Mouse (Mus musculus) lung, postnatal 10 days (tissue): ENCODE results near the gene Noxo1.
A peak's percentile ranks its signal among the peaks of the same experiment; 100 is the strongest.
"Not testable (repeated sequence)": the region's sequence is repeated elsewhere in the genome, so short reads cannot be mapped to it uniquely, and the experiment has no call there.

ENCODE experiments used
- DNase-seq: peaks from one replicate; pipeline ENCODE4 v3.0.0; 2021

Noxo1 gene

DNA sequence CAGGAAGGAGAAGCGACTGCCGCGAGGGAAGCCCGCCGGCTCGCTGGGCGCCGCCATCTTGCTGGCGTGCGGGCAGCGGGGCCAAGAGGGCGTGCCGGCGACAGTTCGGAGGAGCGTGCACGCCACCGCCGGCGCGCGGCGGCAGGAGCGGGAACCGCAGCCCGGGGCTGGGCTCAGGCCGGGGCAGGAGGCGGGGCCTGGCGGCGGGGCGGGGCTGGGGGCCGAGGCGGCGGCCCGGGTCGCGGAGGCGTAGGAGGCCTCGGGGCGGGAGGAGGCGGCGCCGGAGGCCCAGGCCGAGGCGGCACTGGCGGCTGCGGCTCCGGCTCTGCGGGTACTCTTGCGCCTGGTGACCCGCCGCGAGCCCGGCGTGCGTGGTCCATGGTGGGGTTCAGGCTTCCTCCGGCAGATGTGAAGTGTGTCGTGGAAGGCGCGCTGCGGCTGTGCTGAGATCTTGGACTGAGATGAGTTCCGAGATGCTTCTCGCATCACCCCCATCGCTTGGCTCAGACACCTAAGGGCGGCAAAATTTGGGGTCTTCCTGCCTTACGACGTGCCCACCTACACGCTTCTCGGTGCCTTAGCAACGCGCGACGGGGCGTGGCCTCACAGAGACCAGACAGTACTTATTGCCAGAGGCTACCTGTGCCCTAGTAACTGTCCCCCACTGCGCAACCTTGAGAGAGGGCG is at the start of gene Noxo1, which contains the start of gene Gfer:
Gene Noxo1 (plus strand): TSS at position 224 of the 687 bp plus-strand sequence.
Gene Gfer (minus strand): TSS at position 146 of the 687 bp plus-strand sequence.
- DNase-seq = peak; percentile 91

DNA sequence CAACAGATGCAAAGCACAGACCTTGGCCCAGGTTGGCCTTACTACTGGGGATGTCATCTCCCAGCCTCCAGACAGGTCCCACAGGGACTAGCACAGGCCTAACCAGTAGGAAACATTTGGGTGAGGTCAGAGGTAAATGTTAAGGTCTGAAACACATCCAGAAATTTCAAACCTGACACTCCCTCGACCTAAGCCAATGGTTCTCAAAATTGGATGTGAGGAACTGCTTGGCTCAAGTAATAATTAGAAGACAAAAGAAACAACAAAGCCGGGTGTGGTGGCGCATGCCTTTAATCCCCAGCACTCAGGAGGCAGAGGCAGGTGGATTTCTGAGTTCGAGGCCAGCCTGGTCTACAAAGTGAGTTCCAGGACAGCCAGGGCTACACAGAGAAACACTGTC is 49.7 kb upstream of the Noxo1 start:
- no peak for DNase-seq

- DNase-seq = peak; percentile 46
Measured at GRCm38 (mm10) chr17:24647493-24647892, 48.5 kb upstream of the Noxo1 start.

DNA sequence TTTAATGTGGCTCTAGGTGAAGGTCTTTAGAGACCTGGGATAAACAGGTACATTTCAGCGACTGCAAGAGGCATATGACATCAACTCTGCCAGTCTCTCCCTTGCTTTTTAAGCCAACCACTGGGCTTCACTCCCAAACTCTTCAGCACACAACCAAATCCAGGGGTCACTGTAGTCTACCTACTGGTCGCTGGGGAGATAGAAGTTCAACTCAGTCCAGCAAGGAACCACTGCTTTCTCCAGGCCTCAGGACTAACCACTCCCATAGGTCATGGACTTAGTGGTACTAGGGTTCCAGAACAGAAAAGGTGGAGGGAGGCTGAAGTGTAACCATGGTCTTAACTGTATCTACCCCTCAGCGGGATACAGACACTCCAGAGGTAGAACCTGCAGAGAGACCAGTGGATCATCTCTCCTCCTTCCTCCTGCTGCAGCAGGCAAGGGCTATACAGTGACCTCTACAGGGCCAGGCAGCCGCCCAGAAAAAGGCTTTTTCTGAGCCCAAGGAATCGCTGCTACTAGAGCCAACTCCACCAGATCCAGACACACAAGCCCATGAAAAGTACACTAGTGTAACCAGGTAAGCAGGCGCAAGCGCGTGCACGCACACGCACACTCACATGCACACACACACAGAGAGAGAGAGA is 47.2 kb upstream of the Noxo1 start:
- DNase-seq = no peak

DNA sequence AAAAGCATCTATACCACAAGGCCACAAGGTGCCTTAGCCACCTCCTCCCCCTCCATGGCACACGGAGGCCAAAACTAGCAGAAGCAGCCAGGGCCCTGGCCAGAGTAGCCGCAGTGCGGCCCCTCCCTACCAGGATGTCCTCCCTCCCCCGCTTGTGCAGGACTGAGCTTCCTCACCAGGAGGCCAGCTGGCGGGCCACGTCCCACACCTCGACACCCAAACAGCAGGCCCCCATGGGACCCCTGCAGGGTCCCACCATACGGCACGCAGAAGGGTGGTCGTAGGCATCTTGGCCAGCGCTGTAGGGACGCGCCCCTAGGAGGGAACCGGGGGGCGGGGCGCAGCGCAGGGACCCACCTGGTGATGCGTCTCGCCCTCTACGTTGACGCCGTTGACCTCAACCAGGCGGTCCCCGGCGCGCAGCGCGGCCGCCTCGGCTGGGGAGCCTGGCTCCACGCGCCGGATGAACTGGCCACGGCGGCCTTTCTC is 46.4 kb upstream of the Noxo1 start:
- DNase-seq = peak; percentile 83

DNA sequence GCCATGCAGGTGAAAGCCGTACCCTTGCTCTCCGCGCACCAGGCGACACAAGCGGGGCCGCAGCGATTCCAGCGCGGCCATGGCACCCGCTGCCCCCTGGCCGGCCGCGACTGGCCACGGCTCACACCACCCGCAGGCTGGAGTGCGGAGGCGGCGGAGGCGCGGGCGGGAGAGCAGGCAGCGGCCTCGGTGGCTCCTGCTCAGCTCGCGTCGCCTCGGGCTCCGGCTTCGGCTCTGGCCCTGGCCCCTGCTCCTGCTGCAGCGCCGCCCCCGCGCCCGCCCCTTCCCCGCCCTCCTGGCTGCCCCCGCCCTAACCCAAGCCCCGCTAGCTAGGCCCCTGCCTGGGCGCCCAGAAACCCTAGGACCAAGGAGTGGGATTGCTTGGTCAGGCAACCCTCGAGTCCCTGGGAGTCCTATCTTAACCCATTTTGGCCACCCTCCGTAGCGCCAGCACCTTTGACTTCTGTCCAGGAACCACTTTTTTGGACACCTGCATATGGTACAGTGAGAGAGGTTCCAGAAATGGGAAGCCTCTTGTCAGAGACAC is 45.9 kb upstream of the Noxo1 start, which contains the start of gene Slc9a3r2:
Gene Slc9a3r2 (minus strand): TSS at position 258 of the 547 bp plus-strand sequence.
- peak; percentile 60 for DNase-seq

DNA sequence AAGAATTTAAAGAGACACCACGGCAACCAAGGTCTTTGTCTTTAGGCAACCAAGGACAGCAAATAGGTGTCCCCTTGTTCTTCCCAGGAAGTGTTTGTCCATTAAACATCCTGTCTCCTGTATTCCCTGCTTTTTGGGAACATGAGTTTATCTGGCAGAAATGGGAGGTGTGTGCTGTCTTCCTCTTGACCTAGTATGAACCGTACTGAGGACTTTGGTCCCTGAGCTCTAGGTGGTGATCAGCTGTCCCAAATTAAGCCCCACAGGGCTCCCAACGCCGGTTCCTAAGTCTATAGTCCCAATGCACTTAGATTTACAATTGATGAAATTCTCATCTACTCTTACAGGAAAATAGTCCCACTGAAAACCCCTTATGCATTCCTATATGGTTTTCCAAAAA is 45.3 kb upstream of the Noxo1 start:
- no peak for DNase-seq

DNA sequence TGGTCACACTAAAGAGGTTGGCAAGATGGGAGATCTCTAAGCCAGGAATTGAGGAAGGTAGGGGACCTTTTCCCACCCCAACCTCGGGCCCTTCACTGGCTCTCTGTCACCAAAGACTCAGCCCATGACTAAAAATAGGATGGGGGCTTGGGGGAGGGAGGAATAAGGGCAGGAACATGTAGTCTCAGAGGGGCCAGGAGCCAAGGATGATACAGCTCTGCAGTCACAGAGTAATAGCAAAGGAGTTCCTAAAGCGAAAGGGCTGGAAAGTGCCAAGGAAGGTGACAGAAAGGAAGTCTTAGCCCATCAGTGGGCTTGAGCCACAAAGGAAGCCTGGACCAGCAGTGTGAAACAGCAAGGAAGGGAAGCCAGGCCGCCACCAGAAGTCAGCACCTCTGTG is 44.2 kb upstream of the Noxo1 start:
- no peak for DNase-seq

DNA sequence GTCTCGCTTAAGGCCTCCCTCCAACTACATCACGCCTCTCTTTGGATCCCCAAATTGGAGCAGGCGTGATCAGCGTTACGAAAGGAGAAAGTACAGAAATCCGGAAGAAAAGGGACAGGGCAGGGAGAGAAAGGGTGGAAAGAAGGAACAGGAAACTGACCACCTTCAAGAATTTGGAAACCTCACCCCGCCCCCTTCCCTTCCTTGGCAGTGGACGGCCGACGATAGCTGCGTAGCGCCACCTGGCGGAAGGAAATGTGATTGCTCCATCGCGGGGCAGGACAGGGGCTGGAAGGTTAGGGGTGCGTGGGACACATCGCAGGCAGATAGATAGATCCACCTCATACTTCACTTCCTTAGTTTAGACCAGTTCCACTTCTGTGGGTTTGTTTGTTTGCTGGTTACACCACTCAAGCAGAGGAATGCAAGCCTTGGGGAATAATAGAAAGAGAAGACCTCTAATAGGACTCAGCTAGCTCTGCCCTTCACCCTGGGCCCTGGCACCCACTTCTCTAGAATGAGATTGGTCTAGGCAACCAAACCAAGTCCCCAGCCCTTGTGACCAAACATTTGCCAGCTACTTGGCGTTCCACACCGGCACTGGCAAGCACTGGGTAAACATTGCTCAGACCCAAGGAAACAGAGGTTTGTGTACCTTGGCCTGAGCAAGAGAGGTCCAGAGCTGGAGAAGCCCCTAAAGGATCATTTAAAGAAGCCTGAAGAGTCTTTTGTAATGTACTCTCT is 41.9 kb upstream of the Noxo1 start:
- peak; percentile 93 for DNase-seq

GRCm38 (mm10) chr17:24654969-24655368 is 41.1 kb upstream of the Noxo1 start:
- DNase-seq = no peak

DNA sequence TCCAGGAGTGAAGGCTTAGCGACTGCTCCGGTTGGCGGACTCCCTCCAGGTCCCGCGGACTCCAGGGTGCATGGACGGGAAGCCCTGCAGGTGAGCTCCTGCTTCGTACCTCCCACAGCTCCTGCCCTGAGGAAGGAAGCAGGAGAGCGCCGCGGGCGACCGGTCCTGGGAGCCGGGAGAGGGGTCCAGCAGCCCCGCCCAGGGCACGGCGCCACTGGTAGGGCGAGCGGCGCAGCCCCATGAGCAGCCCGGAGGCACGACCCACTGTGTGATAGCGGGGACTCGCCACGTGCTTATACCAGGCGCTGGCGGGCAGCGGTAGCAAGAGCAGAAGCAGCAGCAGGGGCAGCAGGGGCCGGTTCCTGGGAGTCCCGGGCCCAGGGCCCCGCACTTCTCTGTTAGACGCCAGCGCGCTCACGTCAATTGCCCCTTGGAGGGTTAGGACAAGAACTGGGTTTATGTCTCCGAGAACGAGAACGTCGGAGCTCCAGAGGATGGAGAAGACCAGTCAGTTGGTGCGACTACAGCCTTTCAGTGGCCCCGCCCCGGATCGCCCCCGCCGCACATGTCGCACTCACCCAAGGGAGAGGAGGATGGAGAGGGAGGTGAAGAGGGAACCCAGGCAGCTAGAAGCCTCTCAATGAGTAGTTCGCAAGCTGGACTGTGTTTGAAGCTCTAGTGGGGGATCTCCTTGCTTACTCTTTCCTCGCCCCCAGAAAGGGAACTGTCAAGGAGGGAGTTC is 37.8 kb upstream of the Noxo1 start, which contains the start of gene Npw:
Gene Npw (minus strand): TSS at position 441 of the 742 bp plus-strand sequence.
- peak; percentile 43 for DNase-seq

- DNase-seq = not testable (repeated sequence)
Measured at GRCm38 (mm10) chr17:24667011-24667410, 29.0 kb upstream of the Noxo1 start.

DNA sequence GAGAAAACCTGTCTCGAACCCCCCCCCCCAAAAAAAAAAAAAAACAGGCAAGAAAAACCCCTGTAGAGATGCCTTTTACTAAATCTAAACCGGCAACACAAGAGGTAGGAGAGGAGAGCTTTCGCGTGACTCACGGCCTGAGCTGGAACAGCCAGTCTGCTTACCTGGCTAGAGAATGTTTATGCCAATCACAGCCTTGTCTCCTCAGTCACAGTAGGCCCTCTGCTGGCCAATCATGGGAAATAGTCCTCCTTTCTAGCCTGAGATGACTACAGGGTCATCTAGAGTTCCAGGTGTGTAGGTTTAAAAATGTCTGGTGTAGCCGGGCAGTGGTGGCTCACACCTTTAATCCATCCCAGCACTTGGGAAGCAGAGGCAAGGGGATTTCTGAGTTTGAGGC is 28.6 kb upstream of the Noxo1 start:
- peak; percentile 80 for DNase-seq

DNA sequence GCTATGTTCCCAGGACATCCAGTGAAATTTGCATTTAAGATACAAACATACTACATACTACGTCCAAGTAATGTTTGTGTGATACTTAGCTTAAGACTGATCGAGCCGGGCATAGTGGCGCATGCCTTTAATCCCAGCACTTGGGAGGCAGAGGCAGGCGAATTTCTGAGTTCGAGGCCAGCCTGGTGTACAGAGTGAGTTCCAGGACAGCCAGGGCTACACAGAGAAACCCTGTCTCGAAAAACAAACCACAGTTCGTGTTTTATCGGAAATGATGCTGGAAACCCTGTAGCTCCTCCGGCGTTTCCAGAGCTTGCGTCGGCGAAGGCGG is 26.9 kb upstream of the Noxo1 start:
- DNase-seq = not testable (repeated sequence)

- peak; percentile 97 for DNase-seq
Measured at GRCm38 (mm10) chr17:24669545-24670245, 26.3 kb upstream of the Noxo1 start, which contains the start of gene Zfp598. Gene Zfp598, plus strand, starts transcription at chr17:24669687.

DNA sequence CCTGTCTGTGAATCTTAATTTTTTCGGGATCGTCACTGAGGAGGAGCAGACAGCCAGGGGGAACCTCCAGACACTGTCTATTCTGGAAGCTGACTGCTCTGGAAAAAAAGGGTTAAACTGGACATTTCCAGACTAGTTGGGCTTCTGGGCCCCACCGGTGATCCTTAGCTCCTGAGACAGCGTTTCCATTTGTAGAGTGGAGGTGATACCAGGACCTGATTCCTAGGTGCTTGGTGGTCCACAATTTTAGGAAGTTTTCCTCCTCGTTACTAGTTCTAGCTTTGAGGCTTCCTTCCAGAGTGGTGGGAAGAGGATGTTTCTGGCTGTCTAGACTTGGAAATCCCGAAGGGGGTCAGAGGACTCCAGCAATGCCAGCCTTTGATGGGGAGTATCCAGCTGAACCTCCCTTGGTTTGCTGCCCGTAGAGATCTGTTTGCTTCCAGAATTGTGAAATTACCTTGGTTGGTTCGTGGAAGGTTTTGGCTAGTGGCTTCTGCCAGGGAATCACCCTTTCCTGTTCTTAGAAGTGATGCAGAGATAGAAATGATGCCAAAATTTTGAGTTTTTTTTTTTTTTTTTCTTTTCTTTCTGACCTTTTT is 25.7 kb upstream of the Noxo1 start:
- no peak for DNase-seq

DNA sequence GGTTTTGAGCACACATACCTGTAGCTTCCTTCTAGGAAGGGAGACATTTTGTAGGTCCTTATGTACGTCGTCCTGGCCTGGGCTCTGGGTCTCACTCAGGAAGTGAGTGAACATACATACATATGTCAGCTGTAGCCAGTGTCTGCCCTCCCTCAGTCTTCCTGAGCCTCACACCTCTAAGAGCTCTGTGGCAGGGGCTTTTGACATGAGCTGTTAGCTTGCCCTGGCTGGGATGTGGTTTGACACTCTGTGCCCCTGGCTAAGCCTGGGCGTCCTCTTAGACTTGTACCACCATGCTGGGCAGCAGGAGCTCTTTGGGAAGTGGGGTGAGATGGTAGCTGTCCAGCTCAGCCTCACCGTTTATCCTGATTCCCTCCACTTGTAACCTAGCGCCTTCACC is 24.7 kb upstream of the Noxo1 start:
- DNase-seq = no peak

DNA sequence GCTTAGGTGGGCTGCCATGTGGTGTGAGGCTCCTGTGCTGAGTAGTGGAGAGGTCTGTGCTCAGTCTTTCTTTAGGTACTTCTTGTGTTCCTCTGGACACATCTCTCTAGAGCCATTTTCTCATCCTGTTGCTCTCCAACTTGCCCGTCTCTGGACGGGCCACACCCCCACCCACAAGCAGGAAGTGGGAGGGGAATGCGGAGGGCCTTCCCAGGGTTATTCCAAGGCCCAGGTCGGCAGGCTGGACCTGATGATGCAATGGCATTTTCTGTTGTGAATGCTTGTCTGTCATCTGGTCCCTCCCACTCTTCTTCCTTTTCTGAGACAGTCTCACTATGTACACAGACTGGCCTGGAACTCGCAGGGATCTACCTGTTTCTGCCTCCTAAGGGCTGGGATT is 23.9 kb upstream of the Noxo1 start:
- DNase-seq = peak; percentile 87

GRCm38 (mm10) chr17:24674277-24674676 is 21.8 kb upstream of the Noxo1 start:
- DNase-seq = no peak

- peak; percentile 91 for DNase-seq
Measured at GRCm38 (mm10) chr17:24676187-24676586, 19.8 kb upstream of the Noxo1 start.

DNA sequence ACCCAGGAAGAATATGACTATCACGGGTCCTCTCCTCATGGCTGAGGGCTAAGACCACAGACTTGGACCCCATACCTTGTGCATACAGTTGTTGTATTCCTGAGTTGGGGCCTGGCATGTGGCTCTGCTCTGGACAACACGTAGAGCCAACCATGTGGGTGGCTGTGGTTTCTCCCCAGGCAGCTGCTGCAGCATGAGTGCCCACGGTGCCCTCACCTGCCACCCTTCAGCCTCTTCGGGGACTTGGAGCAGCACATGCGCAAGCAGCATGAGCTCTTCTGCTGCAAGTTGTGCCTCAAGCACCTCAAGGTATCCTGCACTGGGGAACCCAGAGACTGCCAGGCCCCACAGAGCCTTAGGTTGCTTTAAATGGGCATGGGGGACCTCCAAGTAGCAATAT is 19.2 kb upstream of the Noxo1 start:
- DNase-seq = no peak
